Mouse (Mus musculus) megakaryocyte, embryonic 14.5 days (primary cell): ENCODE measurements at regions not wholly inside any gene's neighbourhood (a gene's known extent, or its start where the extent isn't known, plus 50 kb on each side); places are given as distances from the start of the nearest gene placed in this dataset.

ENCODE experiments used
- H3K27me3 ChIP-seq: replicated peaks from 2 replicates; pipeline ENCODE3; 2012; ENCODE audit warnings: inconsistent platforms
- H3K36me3 ChIP-seq: replicated peaks from 2 replicates; pipeline ENCODE3; 2012; ENCODE audit warnings: low read length, inconsistent platforms, mixed read lengths
- H3K4me1 ChIP-seq: 2 replicates; pipeline ENCODE4 v1.6.1; 2012; ENCODE audit warnings: inconsistent platforms
- H3K4me3 ChIP-seq: replicated peaks from 2 replicates; pipeline ENCODE3; 2012; ENCODE audit warnings: moderate library complexity, mild to moderate bottlenecking, inconsistent platforms
- H3K9me3 ChIP-seq: 2 replicates; pipeline ENCODE4 v1.6.1; 2012; ENCODE audit warnings: inconsistent platforms
- FLI1 ChIP-seq: IDR thresholded peaks from 2 replicates; pipeline ENCODE4 v1.6.1; 2012; ENCODE audit warnings: low read length, inconsistent platforms, mixed read lengths
- GATA1 ChIP-seq: IDR thresholded peaks from 3 replicates; pipeline ENCODE4 v1.6.1; 2012; ENCODE audit warnings: mixed read lengths, low read length, inconsistent platforms, borderline replicate concordance

GRCm38 (mm10) chr12:16395720-16396119 lies 215.0 kb downstream of the Lpin1 start:
- no peak for TF ChIP-seq GATA1
- TF ChIP-seq FLI1 = no peak
- H3K4me1 ChIP-seq = no peaks in the 10 kb centered on the region
- no peaks in the 10 kb centered on the region for H3K27me3 ChIP-seq

DNA sequence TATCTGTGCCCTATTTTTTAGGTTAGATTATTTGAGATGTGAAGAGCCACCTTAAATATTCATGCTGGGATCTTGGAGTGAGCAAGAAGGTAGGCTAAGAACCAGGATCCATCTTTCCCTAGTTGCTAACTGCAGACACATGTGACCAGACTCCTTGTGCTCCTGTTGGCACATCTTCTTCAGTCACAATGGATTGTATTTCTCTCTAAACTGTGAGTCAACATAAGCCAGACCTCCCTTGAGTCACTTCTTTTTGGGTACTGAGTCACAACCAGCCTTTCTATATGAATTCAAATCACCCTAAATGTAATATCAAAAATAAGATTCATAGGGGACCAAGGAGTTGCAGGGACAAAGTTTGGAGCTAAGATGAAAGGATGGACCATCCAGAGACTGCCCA lies 217.9 kb downstream of the Lpin1 start:
- H3K4me1 ChIP-seq = no peaks in the 10 kb centered on the region
- no peak for TF ChIP-seq GATA1
- TF ChIP-seq FLI1 = no peak
- H3K4me3 ChIP-seq = no peak overlapping the region
- no peaks in the 10 kb centered on the region for H3K27me3 ChIP-seq
- H3K9me3 ChIP-seq = peaks cover 2% of the 10 kb centered on the region; the same call in 1 of the 2 replicates
- H3K36me3 ChIP-seq = no peaks in the 10 kb centered on the region

More at GRCm38 (mm10) chr12:16395720-16396119, 215.0 kb downstream of the Lpin1 start:
- H3K4me3 ChIP-seq = no peak overlapping the region
- H3K36me3 ChIP-seq = no peaks in the 10 kb centered on the region
- peaks cover 2% of the 10 kb centered on the region; the same call in 1 of the 2 replicates for H3K9me3 ChIP-seq

DNA sequence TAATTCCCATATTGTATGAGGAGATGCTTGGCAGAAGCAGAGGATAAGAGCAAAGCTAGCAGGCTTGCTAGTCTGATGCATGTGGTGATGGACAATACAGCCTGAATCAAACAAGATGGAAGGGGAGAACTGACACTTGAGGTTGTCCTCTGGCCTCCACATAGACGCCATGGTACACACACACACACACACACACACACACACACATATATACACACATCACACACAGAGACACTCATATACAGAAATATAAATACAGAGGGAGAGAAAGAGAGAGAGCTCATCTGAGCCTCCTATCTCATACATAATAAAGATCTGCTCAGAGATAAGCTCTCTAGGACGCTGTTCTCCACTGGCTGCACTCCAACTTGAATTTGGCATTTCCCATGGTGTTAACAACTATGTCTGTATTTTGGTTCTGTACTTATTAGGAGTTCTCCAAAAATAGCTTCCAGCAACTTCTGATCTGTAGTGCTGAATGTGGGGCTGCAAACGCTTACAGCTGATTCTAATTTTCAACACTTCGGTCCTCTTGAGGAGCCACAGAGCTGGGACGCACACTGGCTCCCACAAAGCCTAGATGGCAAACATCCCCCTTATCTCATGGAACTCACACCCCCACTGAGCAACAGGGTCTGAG lies 219.0 kb downstream of the Lpin1 start:
- H3K4me3 ChIP-seq = no peak overlapping the region
- TF ChIP-seq FLI1 (no peak), GATA1 (no peak)
- peaks cover 2% of the 10 kb centered on the region; the same call in 1 of the 2 replicates for H3K9me3 ChIP-seq
- H3K27me3 ChIP-seq = no peaks in the 10 kb centered on the region
- no peaks in the 10 kb centered on the region for H3K36me3 ChIP-seq
- no peaks in the 10 kb centered on the region for H3K4me1 ChIP-seq

DNA sequence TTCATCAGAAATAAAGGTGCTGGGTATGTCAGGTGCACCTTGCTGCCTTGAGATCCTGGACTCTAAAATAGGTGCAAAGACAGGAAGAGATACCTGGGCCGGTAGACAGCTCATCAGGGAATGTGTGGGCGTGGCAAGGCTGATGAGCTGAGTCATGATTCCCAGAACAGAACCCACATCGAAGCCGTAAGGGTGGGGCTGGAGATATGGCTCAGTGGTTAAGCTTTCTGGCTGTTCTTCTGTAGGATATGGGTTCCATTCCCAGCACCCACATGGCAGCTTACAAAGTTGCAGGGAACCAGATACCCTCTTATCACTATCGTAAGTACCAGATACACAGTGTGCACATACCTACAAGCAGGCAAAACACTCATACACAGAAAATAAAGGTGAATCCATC lies 219.6 kb downstream of the Lpin1 start:
- Histone ChIP-seq H3K4me3 (no peak overlapping the region), H3K9me3 (peaks cover 2% of the 10 kb centered on the region; the same call in 1 of the 2 replicates), H3K4me1 (no peaks in the 10 kb centered on the region), H3K36me3 (no peaks in the 10 kb centered on the region), H3K27me3 (no peaks in the 10 kb centered on the region)
- no peak for TF ChIP-seq FLI1
- no peak for TF ChIP-seq GATA1

DNA sequence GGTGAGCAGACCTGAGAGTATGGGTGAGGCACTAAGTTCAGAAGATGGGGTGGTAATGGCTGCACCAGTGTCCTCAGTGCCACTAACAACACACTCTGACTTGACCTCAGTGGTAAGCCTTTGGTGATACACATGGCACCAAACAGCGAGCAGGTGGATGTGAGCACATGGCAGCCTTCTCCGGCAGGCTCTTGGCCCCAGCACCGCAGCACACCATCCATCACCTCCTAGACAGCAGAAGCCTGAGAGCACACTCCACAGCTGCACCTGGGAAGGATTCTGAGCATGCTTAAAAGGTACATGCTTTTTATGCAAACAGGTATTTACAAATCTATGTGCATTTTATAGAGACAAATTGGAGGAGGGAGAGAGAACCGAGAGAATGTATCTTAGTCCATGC lies 223.7 kb downstream of the Lpin1 start:
- no peaks in the 10 kb centered on the region for H3K27me3 ChIP-seq
- TF ChIP-seq GATA1 (no peak), FLI1 (no peak)
- H3K36me3 ChIP-seq = no peaks in the 10 kb centered on the region
- H3K4me1 ChIP-seq = no peaks in the 10 kb centered on the region
- H3K4me3 ChIP-seq = no peak overlapping the region
- H3K9me3 ChIP-seq = no peaks in the 10 kb centered on the region

GRCm38 (mm10) chr12:16384396-16384795 lies 226.4 kb downstream of the Lpin1 start:
- Histone ChIP-seq H3K27me3 (no peaks in the 10 kb centered on the region), H3K4me1 (no peaks in the 10 kb centered on the region), H3K36me3 (no peaks in the 10 kb centered on the region), H3K9me3 (no peaks in the 10 kb centered on the region), H3K4me3 (no peak overlapping the region)
- TF ChIP-seq FLI1 (no peak), GATA1 (no peak)

- Histone ChIP-seq H3K4me1 (no peaks in the 10 kb centered on the region), H3K27me3 (no peaks in the 10 kb centered on the region), H3K36me3 (no peaks in the 10 kb centered on the region), H3K9me3 (no peaks in the 10 kb centered on the region), H3K4me3 (no peak overlapping the region)
- no peak for TF ChIP-seq FLI1
- no peak for TF ChIP-seq GATA1
These were observed 227.2 kb downstream of the Lpin1 start for GRCm38 (mm10) chr12:16383499-16383935.

DNA sequence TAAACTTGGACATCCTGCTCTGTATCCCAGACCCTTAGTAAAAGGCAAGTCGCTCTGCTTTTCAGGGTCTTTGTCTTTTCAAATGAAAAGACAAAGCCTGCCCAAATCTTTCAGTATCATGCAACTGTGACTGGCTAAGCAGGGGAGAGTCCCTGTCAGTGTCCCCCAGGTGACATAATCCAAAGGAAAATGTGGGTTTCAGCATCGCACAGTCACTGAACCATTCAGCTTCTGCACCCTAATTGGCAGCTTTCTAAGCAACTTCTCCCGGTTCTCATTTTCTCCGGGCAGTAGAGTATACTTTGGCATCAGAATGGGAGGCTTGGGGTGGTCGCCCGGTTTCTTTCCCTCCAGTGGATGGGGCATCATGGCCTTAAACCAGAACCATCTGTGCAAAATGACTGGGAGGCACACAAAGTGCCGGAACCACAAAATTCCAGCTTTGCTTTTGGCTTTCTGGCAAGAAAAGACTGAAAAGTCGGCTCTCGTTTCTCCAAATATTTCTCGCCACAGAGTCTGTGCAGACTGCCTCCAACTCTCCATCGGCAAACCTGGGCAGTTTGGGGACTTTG lies 228.3 kb downstream of the Lpin1 start:
- Histone ChIP-seq H3K36me3 (no peaks in the 10 kb centered on the region), H3K27me3 (no peaks in the 10 kb centered on the region), H3K9me3 (no peaks in the 10 kb centered on the region), H3K4me1 (no peaks in the 10 kb centered on the region), H3K4me3 (no peak overlapping the region)
- no peak for TF ChIP-seq GATA1
- no peak for TF ChIP-seq FLI1

- H3K4me3 ChIP-seq = no peak overlapping the region
- no peaks in the 10 kb centered on the region for H3K9me3 ChIP-seq
- H3K4me1 ChIP-seq = no peaks in the 10 kb centered on the region
- no peaks in the 10 kb centered on the region for H3K36me3 ChIP-seq
- TF ChIP-seq GATA1 = no peak
- TF ChIP-seq FLI1 = no peak
- no peaks in the 10 kb centered on the region for H3K27me3 ChIP-seq
These were observed 229.7 kb downstream of the Lpin1 start for GRCm38 (mm10) chr12:16381026-16381425.

GRCm38 (mm10) chr12:16380346-16380745 lies 230.4 kb downstream of the Lpin1 start:
- Histone ChIP-seq H3K9me3 (no peaks in the 10 kb centered on the region), H3K27me3 (no peaks in the 10 kb centered on the region), H3K36me3 (no peaks in the 10 kb centered on the region), H3K4me3 (no peak overlapping the region), H3K4me1 (no peaks in the 10 kb centered on the region)
- TF ChIP-seq GATA1 (no peak), FLI1 (no peak)

GRCm38 (mm10) chr12:16379415-16379814 lies 231.4 kb downstream of the Lpin1 start:
- no peaks in the 10 kb centered on the region for H3K4me1 ChIP-seq
- TF ChIP-seq FLI1 (no peak), GATA1 (no peak)
- no peak overlapping the region for H3K4me3 ChIP-seq
- no peaks in the 10 kb centered on the region for H3K9me3 ChIP-seq
- H3K27me3 ChIP-seq = no peaks in the 10 kb centered on the region
- no peaks in the 10 kb centered on the region for H3K36me3 ChIP-seq
